Mouse (Mus musculus) embryonic facial prominence, embryonic 10.5 days (tissue): ENCODE measurements around the gene Cdc14b. TPM values are rescaled to one million over a fixed set of nuclear protein-coding genes. Genes with fewer than 3 reads are reported as not detected.
A peak's percentile ranks its signal among the peaks of the same experiment; 100 is the strongest.

Experiments
- DNase-seq: peaks from one replicate; pipeline ENCODE4 v3.0.0-alpha.2; 2017; ENCODE audit warnings: low spot score
- H3K27ac ChIP-seq: fragments of 300-500 bp; sonication (generic); replicated peaks from 2 replicates; pipeline ENCODE4 v1.5.1; 2016; ENCODE audit warnings: mild to moderate bottlenecking
- H3K27me3 ChIP-seq: fragments of 300-500 bp; sonication (generic); replicated peaks from 2 replicates; pipeline ENCODE4 v1.6.1; 2016; ENCODE audit warnings: low read depth, mild to moderate bottlenecking; ENCODE audit not compliant: poor library complexity, severe bottlenecking
- H3K36me3 ChIP-seq: fragments of 300-500 bp; sonication (generic); replicated peaks from 2 replicates; pipeline ENCODE4 v1.6.1; 2016; ENCODE audit warnings: mild to moderate bottlenecking, moderate library complexity
- H3K4me1 ChIP-seq: fragments of 300-500 bp; sonication (generic); 2 replicates; pipeline ENCODE4 v1.6.1; 2016
- H3K4me3 ChIP-seq: fragments of 300-500 bp; sonication (generic); 2 replicates; pipeline ENCODE4 v1.5.1; 2016; ENCODE audit warnings: mild to moderate bottlenecking, moderate library complexity
- H3K9me3 ChIP-seq: fragments of 300-500 bp; sonication (generic); 2 replicates; pipeline ENCODE4 v1.6.1; 2016; ENCODE audit warnings: mild to moderate bottlenecking
- WGBS: fragments of 180-500 bp; shearing (Covaris S2); methylation state at CpG from one replicate; pipeline ENCODE4 v1.1.7; 2016; 5-methylcytosine and 5-hydroxymethylcytosine counted together
- polyA plus RNA-seq: library from polyadenylated mRNA; unstranded; fragments of >200 nt; fragmentation: Nextera tagmentation; extraction: Ambion mirVana; gene quantifications from 2 replicates; pipeline ENCODE4 v1.2.1, GENCODE M21; 2016

The Cdc14b gene
- 28.4 and 32.2 TPM in 2 replicates for polyA plus RNA-seq

DNA sequence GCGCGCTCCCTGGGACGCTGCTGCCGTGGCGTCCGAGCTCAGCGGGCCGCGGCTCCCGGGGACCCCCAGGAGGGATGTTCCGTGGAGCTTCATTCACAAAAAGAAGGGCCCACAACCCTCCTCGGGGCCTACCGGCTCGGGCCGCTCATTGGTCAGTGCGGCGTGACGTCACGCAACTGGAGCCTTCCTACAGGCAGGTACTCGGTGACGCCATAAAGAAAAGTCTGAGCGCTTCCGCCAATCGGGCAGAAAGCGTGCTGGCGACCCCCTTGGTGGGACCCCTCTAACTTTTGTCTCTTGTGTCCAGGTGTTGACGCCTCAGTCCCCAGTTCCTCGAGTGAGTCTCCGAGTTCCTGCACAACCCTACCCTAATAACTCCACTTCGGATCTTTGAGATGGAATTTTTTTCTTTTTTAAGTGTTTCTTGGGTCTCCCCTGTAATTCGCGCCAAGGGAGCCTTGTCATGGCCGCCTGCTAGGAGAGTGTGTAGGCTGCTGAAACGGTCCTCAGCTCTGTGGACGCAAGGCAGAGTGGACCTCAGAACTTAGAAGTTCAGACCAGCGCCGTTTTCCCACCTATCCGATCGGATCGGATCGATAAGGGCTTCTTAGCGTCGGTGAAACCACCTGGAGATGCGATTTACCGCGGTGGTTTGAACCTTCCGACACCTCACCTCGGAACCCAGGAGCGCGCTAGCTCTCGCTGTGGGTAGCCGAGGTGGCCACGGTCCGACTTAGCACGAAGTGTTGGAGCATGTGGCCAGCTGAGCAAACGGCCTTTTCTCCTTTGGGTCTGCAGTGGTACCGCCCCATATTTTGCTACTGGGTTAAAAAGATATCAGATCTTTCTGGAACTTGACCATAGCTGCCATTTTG is at the start of gene Cdc14b:
TSS of gene Cdc14b (minus strand) at position 412 of the 875 bp plus-strand sequence.
- under 1% methylated on average over 57 of the region's 57 CpGs for WGBS
- Histone ChIP-seq H3K27ac (peak within 1 kb of the TSS; percentile 86), H3K4me3 (peak within 1 kb of the TSS; percentile 80), H3K4me1 (peaks cover 20% of the 10 kb centered on the region; the same call in 1 of the 2 replicates), H3K36me3 (no peaks in the 10 kb centered on the region), H3K9me3 (no peaks in the 10 kb centered on the region), H3K27me3 (peaks cover 17% of the 10 kb centered on the region)
- DNase-seq: peak; percentile 96

GRCm38 (mm10) chr13:64322561-64323281 is 47.6 kb upstream of the Cdc14b start:
- Histone ChIP-seq H3K27me3 (no peaks in the 10 kb centered on the region), H3K27ac (no peak overlapping the region), H3K36me3 (no peaks in the 10 kb centered on the region), H3K9me3 (no peaks in the 10 kb centered on the region), H3K4me1 (no peaks in the 10 kb centered on the region), H3K4me3 (no peak overlapping the region)
- WGBS: 86% methylated on average over 8 of the region's 8 CpGs
- DNase-seq: no peak

GRCm38 (mm10) chr13:64320334-64320733 is 45.2 kb upstream of the Cdc14b start:
- DNase-seq: no peak
- Histone ChIP-seq H3K4me3 (no peak overlapping the region), H3K4me1 (no peaks in the 10 kb centered on the region), H3K9me3 (no peaks in the 10 kb centered on the region), H3K27me3 (no peaks in the 10 kb centered on the region), H3K27ac (no peak overlapping the region), H3K36me3 (no peaks in the 10 kb centered on the region)
- WGBS: 80% methylated on average over 8 of the region's 8 CpGs

DNA sequence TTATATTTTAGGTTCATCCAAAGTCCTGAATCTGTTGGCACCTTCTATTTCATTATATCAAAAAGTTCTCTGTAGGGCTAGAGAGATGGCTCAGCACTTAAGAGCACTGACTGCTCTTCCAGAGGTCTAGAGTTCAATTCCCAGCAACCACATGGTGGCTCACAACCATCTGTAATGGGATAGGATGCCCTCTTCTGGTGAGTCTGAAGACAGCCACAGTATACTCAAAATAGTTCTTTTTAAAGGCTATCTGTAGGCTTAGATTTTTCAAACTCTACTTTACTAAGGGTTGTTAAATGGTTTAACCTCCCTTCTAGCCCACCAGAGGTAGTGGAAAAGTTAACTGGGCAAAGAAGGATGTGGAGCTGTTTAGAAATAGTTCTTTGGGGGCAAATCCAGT is 44.7 kb upstream of the Cdc14b start:
- no peaks in the 10 kb centered on the region for H3K4me1 ChIP-seq
- H3K4me3 ChIP-seq: no peak overlapping the region
- no peaks in the 10 kb centered on the region for H3K36me3 ChIP-seq
- DNase-seq: no peak
- H3K27ac ChIP-seq: no peak overlapping the region
- H3K9me3 ChIP-seq: no peaks in the 10 kb centered on the region
- H3K27me3 ChIP-seq: no peaks in the 10 kb centered on the region

DNA sequence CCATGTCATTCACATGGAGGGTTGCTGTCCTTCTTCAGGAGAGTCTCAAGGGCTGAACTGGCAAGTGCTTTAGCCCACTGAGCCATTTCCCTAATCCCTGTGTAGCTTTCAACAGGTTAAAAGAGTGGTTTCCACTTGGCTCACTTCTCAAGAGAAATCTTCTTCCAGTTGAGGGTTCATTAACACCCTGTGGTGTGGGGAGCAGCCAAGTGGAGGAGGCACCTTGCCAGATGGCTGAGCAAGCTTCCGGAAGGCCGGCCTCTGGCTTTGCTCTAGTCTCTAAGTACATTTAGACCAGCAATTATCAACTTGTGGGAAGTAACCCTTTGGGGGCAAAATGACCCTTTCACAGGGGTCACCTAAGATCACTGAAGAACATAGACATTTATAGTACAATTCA is 43.3 kb upstream of the Cdc14b start:
- no peak for DNase-seq
- Histone ChIP-seq H3K27ac (no peak overlapping the region), H3K4me1 (no peaks in the 10 kb centered on the region), H3K9me3 (no peaks in the 10 kb centered on the region), H3K27me3 (no peaks in the 10 kb centered on the region), H3K36me3 (no peaks in the 10 kb centered on the region), H3K4me3 (no peak overlapping the region)
- 81% methylated on average over 2 of the region's 2 CpGs for WGBS

- H3K27ac ChIP-seq: no peak overlapping the region
- H3K27me3 ChIP-seq: no peaks in the 10 kb centered on the region
- WGBS: 3% methylated on average over 3 of the region's 3 CpGs
- no peaks in the 10 kb centered on the region for H3K36me3 ChIP-seq
- DNase-seq: no peak
- no peak overlapping the region for H3K4me3 ChIP-seq
- peaks cover 16% of the 10 kb centered on the region for H3K4me1 ChIP-seq
- no peaks in the 10 kb centered on the region for H3K9me3 ChIP-seq
Observed at GRCm38 (mm10) chr13:64315483-64316050, 40.5 kb upstream of the Cdc14b start.

GRCm38 (mm10) chr13:64314041-64314440 is 39.0 kb upstream of the Cdc14b start:
- no peak overlapping the region for H3K27ac ChIP-seq
- H3K4me1 ChIP-seq: peaks cover 18% of the 10 kb centered on the region
- H3K27me3 ChIP-seq: no peaks in the 10 kb centered on the region
- 76% methylated on average over 3 of the region's 3 CpGs for WGBS
- no peak overlapping the region for H3K4me3 ChIP-seq
- no peaks in the 10 kb centered on the region for H3K36me3 ChIP-seq
- DNase-seq: no peak
- H3K9me3 ChIP-seq: no peaks in the 10 kb centered on the region

DNA sequence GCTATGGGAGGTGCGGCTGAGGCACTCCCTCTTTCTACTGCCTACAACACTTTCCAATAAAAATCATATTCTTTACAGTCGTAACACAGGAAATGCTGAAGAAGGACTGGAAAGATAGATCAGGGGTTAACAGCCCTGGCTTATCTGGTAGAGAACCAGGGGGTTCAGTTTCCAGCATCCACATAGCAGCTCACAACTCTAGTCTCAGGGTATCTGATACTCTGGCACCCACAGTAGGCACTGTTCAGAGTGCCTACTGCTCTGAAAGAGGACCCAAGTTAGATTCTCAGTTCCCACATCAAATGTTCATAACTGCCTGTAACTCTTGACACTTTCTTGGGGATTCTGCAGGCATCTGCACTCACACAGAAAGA is 37.8 kb upstream of the Cdc14b start:
- Histone ChIP-seq H3K4me1 (peaks cover 18% of the 10 kb centered on the region), H3K27ac (peak overlapping the region; percentile 89), H3K9me3 (no peaks in the 10 kb centered on the region), H3K4me3 (peak overlapping the region; percentile 72), H3K36me3 (peaks cover 6% of the 10 kb centered on the region), H3K27me3 (no peaks in the 10 kb centered on the region)
- WGBS: 2% methylated on average over 2 of the region's 2 CpGs
- no peak for DNase-seq

- Histone ChIP-seq H3K36me3 (peaks cover 12% of the 10 kb centered on the region), H3K4me1 (peaks cover 18% of the 10 kb centered on the region), H3K27ac (peak within 1 kb of the TSS; percentile 89), H3K9me3 (no peaks in the 10 kb centered on the region), H3K27me3 (no peaks in the 10 kb centered on the region), H3K4me3 (peak within 1 kb of the TSS; percentile 72)
- DNase-seq: peak; percentile 98
- WGBS: under 1% methylated on average over 74 of the region's 74 CpGs
Observed at GRCm38 (mm10) chr13:64312024-64312915, 37.2 kb upstream of the Cdc14b start, which contains the start of gene Aaed1. Gene Aaed1 (minus strand): TSS chr13:64312710.

DNA sequence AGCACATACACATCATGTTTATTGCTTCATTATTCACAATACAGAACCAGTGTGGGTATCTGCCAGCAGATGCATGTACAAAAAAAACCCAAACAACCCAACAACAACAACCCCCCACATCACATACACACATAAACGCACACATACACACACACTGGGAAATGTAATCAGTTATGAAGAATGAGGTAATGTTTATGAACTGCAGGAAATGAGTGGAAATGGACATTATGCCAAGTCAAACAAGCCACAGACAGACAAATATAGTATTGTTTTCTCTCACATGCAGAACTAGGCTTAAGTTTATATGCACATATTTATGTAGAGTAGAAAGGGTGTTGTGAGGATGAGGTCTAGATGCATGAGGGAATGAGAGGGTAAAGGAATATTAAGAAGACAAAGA is 36.2 kb upstream of the Cdc14b start:
- Histone ChIP-seq H3K27me3 (no peaks in the 10 kb centered on the region), H3K4me3 (peak overlapping the region; percentile 72)
- 88% methylated on average over 1 of the region's 1 CpGs for WGBS

DNA sequence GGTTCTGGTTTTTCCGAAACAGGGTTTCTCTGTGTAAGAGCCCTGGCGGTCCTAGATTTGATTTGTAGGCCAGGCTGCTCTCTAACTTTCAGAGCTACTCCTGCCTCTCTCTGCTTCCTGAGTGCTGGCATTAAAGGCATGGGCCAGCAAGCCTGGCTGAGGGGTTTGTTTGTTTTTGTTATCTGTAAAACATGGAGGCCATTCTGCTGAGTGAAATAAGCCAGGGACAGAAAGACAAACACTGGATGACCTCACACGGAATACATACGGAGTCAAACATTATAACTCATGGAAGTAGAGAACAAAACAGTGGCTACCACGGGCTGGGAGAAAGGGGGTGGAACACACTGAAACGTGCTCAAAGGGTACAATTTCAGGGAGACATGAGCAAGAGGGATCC is 35.5 kb upstream of the Cdc14b start:
- Histone ChIP-seq H3K27ac (no peak overlapping the region), H3K36me3 (peaks cover 15% of the 10 kb centered on the region), H3K4me3 (no peak overlapping the region), H3K4me1 (peaks cover 18% of the 10 kb centered on the region), H3K27me3 (no peaks in the 10 kb centered on the region), H3K9me3 (no peaks in the 10 kb centered on the region)
- no peak for DNase-seq
- 80% methylated on average over 6 of the region's 6 CpGs for WGBS

More for the DNA sequence above, 36.2 kb upstream of the Cdc14b start:
- Histone ChIP-seq H3K4me1 (peaks cover 18% of the 10 kb centered on the region), H3K9me3 (no peaks in the 10 kb centered on the region), H3K36me3 (peaks cover 15% of the 10 kb centered on the region), H3K27ac (no peak overlapping the region)
- DNase-seq: no peak

DNA sequence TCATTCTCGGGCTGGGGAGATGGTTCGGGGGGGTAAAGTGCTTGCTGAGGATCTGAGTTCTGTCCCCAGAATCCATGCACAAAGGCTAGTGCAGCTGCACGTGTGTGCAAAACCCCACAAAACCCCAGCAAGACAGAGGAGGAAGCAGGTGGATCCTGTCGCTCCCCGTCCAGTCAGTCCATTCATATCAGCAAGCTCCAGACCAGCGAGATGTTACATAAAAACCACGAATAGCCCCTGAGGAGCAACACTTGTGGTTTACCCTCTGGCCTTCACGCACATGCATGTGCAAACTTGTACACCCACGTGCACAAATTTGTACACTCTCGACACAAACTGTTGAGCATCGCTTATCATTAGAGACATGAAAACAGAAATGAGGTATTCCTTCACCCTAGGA is 34.8 kb upstream of the Cdc14b start:
- DNase-seq: no peak
- Histone ChIP-seq H3K27me3 (no peaks in the 10 kb centered on the region), H3K4me1 (peaks cover 18% of the 10 kb centered on the region), H3K9me3 (no peaks in the 10 kb centered on the region), H3K27ac (no peak overlapping the region), H3K36me3 (peaks cover 15% of the 10 kb centered on the region), H3K4me3 (no peak overlapping the region)
- 86% methylated on average over 11 of the region's 11 CpGs for WGBS
